Mouse (Mus musculus) adrenal gland, adult 18-20 months (tissue): ENCODE results near the gene Chchd6. TPM values are rescaled to one million over a fixed set of nuclear protein-coding genes. Genes with fewer than 3 reads are reported as not detected.
A peak's percentile ranks its signal among the peaks of the same experiment; 100 is the strongest.

Source experiments
- DNase-seq, 2 experiments: peaks; one replicate each; pipeline ENCODE4 v3.0.0; 2021 to 2022; ENCODE audit warnings: low spot score in 2 of 2
- total RNA-seq, 2 experiments: library from RNA; stranded (reverse); gene quantifications; 1 replicate in 1 of 2; 2 replicates in 1 of 2; pipeline ENCODE4 v1.2.3; 2021

The Chchd6 gene
- total RNA-seq, 2 experiments from 2014 or later: 30.3 to 51.6 TPM

DNA sequence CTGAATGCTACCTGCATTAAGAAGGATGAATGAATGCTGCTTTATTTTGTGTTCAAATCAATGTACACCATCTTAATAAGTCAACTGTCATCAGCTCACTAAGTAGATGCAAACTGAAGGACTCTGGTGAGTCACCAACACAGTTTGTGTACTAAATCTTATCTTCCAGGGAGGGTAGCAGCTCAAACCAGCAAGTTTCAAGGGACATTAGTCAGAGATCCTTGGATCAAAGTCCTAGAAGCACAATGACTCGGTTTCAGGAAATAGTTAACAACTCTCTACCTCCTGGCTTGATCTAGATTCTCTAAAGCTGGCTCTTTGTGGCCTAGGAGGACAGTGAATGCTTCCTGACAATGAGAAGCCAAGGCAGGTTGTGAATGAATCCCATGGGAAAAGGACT, 182.9 kb downstream of the Chchd6 start:
- no peak for DNase-seq

DNA sequence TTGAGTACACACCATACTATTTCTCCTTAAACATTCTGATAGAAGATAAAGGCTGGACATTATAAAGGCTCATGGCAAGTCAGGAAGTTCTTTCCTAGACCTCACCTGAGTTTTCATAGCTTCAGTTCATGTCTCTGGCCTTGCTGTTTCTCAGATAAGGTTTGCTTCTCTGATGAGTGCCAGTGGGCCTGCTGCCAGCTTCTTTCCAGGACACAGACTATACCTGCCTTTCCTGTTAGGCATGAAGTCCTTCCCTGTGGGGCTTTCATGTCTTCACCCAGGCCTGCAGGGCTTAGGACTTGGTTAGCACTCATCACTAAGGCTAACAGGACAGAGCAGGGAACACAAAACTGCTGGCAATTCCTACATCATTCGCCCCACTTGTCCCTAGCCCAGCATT, 186.4 kb downstream of the Chchd6 start:
- DNase-seq: no peak

DNA sequence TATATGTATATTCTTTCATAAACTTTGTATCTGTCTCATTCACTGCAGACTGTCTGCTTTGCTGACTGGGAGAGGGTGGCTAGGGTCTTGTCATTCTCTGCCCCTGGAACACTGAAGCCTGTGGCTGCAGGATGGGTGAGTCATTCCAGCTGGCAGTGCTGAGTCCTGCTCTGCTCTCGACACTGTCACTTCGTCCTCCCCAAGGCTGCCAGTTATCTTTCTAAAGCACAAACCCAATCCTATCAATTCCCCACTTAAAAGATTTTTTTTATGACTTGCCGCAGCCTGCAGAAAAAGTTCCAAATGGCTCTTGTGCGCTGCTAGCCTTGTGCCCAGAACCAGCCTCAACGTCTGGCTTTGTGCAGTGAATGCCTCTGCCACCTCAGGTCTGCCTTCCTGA, 187.2 kb downstream of the Chchd6 start:
- DNase-seq: no peak

DNA sequence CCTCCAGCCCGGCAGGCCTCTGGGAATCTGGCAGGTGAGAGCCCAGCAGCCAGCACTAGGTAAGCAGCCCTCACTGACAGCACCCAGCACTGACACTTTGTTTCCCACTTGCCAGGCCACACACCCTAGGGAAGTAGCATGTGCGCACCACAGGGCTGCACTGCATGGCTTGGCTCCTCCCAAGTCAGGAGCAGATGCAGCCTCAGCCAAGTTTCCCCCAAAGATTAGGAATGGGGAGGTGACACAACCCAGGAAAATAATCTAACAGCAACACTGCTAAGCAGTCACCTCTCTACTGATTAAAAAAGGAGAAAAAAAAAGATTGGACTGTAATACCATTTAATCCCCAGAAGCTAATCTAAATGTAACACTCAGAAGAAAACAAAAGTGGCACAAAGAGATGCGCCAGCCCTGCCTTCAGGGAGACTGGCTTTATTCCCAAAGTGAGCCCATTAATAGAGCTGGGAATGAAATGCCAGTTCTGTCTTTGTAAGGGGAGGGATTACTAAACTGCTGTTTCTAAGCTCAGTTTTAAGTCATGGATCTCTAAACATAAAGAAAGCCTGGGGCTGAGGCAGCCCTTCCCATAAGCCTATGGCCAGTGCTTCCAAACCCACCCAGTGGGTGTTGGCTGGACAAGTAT, 188.1 kb downstream of the Chchd6 start:
- DNase-seq: no peak

DNA sequence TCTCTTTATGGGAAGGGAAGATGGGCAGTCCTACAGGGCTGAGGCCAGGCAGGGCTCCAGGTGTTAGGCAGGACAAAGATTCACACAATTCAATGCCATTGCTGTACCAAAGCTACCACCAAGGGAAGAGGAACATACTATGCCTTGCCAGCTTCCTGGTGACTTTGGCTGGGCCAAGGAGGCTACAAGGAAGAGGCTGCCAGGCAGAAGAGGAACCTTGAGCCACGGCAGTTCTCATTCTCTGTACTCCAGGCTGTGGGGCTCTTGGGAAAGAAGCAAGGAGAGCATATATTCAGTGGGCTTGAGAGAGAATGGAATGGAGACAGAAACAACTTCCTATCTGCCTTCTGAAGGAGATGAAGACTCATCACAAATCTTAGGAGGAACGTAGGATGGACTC, 190.5 kb downstream of the Chchd6 start:
- DNase-seq: no peak

DNA sequence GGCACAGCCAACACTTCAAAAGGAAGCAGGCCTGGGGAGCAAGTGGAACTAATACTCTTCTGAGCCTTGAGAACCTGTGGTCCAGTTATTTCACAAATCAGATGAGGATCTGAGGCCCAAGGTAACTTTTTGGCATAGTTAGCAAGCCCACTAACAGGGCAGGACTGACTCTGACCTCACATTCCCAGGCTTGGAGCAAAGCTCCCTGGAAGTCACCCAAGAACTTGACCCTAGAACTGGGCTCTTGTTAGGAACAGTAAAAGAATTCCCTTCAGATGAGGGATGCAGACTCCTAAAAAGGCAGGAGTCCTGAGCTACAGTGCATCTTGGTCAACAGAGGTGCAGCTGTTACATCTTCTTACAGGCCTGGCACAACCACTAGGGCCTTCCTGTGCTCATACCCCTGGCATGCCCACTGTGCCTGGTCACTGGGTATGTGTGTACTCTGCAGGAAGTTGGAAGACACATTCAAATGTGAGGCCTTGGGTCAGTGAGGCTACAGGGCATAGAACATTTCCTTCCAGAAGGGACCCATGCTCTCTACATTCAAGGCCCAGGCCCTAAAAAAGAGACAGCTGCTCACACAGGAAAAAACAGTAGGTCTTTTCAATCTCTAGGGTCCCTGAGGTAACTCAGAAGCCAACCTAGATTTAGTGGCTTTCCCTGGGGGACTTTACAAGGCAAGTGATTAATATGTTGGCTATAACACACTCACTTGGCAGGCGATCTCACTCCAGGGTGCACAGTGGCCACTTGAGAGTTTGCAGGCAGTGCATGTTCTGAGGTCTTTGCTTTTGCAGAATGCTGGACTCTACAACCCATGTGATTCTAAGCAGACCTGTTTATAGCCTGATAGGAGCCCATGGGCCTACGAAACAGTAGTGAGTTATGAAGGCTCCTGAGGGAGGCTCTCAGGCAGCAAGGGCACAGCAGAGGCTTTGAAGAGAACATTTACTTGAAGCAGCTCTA, 191.9 kb downstream of the Chchd6 start:
- no peak for DNase-seq

DNA sequence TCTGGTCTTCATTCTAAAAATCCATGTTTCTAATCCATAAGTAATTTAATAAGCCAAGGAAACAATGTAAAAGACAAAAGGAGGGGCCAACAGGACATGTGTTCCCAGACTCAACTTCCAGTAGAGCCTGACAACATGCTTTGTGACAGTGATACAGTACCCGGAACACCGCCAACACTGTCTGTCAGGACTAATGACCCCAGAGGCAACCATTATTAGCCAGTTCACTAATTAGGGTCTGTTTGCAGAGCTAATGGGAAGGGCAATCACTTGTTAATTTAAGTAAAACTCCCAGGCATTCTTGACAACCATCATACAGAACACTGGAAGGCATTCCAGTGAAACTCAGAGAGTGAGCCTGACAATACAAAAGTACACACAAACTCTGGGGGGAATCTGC, 193.0 kb downstream of the Chchd6 start:
- no peak for DNase-seq

DNA sequence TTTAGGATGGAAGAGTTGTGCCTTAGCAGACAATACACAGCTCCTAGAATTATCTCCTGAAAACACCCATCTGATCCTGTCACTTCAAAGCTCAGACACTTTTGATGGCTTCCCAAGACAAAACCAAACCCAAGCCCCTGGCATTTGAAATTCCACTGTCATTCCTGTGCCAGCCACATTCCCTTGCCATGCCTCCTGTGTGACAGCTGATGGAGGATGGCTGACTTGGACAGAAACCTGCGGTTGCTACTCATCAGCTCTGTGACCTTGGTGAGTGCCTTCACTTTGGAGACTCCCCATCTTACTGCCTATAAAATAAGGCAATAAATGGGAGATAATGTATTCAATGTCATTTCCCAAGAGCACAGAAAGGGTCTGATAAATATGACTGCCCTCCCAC, 195.9 kb downstream of the Chchd6 start:
- DNase-seq: no peak

DNA sequence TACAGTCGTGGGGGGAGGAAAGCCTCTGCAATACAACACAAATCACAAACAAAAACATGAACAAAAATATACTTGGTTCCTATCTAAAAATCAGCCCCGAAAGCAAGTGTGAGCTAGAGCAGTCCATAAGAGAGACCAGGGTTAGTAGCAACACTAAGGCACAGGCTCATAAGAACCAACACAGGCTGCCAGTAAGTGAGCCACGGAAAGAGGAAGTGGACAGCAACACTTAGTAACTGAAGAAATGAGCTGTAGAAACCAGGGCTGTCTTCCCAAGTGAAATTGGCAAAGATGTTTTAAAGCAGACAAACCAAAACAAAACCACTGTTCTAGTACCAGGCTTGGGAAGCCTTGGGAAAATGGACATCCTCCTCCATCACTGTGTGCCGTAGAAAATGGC, 197.5 kb downstream of the Chchd6 start:
- no peak for DNase-seq

DNA sequence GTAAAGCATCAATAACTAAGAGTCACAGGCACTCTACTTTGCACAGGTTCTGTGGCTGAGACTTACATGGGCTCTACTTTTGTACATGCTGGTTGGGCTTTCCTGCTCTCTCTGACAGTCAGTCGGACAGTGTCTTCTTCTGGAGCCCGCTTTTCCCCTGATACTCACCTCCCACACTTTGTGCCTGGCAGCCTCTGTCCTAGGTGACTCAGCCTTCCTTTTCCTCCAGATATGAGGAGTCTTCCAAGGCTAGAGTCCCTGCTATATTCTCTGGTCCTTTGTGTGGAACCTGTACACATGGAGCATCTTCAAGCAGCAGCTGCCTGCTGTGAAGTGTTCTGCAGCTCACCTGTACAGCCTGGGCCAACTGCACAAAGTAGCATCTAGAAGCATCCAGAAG, 201.6 kb downstream of the Chchd6 start:
- DNase-seq: no peak

DNA sequence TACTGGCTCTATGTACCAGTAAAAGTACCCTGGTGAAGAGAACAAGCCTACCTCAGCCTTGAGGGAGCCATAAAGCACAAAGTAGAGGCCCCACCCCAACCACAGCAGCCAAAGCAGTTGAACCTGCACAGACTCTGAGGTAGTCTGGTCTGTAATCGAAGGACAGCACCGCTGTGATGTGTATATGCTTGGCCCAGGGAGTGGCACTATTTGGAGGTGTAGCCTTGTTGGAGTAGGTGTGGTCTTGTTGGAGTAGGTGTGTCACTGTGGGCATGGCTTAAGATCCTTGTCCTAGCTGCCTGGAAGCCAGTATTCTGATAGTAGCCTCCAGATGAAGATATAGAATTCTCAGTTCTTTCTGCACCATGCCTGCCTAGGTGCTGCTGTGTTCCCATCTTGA, 203.2 kb downstream of the Chchd6 start:
- DNase-seq: no peak

DNA sequence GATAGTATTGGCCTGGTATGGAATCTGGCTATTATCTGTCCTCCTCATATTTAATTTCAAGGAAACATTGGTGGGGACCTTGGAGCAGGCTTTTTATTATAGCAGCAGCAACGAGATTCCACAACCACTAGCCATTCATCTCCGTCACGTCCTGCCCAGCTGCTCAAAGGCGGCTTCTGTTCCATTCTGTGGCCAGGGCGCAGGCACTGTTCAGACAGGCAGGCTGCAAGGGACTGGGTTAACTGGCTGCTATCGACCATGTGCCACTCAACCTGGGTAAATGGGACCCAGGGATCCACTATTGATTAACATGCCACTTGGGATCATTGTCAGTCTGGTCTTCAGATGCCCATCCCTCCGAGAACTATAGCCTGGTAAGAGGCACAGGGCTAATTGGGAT, 205.7 kb downstream of the Chchd6 start:
- no peak for DNase-seq

DNA sequence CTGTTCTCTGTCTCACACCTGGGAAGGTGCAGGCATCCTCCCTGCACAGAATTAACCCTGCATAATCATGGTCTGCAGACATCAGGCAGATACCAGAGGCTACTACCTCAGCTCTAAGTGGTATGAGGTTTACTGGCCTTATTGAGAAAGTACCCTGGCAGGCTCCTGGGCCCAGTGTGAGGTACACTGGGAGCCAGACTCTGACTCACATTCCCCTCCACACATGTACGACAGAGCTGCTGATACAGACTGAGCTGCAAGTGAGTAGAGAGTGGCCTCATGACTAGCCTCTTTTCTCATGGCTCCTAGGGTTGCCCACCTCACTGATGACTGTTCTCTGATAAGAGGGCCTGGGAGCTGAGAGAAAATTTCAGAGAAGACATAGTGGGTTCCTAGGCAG, 208.5 kb downstream of the Chchd6 start:
- DNase-seq: no peak

DNA sequence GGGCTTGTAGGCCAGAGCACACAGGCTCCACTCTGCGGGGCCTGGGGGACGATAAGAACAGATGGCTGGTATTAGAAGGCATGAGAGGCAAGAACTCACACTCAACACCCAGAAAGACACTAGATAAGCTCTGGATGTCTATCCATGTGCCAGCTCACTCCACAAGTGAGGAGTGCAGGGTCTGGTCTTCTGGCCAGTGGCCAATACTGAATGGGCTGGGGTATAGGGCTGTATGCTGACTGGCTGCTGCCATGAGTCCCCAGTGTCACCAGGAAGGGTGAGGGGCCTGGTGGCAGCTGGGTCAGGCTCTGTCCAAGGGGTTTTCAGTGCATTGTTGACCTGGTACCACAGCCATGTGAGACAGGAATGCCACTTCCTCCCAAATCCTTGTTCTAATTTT, 210.8 kb downstream of the Chchd6 start:
- no peak for DNase-seq

DNA sequence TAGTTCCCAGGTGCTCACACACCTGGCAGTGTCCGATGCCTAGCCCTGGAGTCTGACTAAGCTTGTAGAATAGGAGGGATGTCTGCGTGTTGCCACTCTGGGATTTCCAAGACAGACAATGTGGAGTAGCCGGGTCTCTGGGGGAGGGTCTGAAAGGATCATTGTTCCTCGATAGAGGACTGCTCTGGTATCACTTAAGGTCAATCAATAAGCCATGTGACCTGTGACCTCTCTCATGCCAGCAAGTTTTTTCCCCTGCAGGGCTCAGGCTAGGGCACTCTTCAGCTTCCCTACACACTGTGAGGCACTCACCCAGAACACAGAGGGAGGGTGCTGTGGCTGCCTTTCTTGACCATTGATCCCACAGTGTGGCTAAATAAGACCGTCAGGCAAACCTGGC, 213.6 kb downstream of the Chchd6 start:
- no peak for DNase-seq

DNA sequence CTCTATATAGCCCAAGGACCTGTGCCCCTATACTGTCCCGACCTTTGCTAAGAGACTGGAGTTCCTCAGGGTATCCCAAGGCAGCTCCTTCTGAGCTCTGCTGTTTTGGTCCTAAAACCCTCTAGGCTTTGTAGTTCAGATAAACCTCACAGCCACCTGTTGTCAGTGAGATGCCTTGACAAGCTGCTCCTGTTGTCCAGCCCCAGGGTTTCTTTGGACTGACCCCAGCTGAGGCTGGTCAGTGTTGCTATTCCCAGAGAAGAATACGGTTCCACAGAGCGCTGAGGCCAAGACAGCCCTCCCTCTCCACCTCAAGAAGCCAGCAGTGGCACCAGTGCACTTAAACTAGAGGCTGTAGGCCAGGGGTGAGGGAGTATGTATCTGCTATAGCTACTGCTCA, 214.3 kb downstream of the Chchd6 start:
- no peak for DNase-seq

DNA sequence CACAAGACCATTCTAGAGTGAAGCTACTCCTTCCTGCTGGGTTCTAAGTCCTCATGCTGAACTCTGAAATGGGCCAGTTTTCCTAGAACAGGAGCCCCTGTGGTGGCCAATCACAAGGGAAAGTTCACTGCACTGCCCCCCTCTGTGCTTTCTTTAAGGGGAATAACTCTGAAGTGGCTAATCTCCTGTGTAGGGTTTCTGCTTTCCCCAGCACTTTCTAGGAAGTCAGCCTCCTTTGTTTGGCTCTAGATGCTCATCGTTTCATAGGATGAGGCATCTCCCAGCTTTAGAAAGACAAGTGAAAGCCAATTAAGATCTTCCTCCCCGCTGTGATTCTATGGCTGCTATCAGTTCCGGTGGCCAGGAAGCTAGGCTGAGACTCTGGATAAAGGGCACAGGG, 214.7 kb downstream of the Chchd6 start:
- no peak for DNase-seq

DNA sequence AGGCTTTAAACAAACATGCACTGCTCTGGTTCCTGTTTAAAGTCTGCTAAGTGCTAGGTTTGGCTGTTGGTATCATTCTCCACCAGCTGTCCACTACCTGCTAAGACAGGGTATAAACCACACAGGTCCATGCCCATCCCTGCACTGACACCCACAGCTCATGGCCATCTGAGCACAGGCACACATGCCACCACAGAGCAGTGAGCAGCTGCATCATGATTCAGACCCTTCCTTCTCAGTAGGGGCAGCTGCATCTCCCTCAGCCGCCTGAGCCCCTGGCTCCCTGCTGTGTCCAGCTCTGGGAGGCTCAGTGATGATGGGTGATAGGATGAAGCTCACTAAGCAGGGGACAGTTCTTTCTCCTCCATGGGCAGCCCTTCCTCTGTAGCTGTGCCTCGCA, 217.2 kb downstream of the Chchd6 start:
- no peak for DNase-seq

DNA sequence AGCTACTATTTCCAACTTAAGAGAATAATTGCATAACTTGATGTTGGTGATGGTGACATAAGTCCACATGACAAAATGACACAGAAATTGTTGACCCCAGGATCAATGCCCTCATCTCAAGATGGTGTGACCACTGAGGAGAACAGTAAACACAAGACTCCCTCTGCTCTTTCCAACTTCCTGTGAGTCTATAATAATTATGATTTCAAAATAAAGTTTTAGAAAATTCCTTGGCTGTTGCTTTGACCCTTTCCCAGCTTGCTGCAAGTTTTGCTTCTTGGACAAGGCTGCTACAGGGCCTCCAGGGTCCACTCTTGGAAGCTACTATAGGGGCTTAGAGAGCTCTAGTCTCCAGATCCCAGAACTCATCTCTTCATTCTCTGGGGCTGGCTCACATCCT, 226.6 kb downstream of the Chchd6 start:
- no peak for DNase-seq

DNA sequence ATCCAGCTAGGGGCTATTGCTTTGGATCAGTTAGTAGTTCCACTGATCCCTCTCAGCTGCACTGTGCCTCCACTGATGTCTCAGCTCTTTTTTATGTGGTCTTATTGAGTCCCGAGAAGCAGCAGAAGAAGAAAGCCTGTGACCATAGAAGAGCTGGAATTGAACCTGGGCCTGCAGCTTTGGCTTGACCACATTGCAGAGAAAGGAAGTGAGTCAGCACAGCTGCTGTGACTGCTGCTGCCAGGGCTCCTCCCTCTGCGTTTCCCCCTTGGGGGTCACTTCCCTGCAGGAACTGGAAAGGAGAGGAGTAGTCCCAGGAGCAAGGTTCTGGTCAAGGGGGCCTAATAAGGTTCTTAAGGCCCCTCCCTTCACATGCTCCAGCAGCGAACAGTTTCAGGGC, 231.1 kb downstream of the Chchd6 start:
- DNase-seq: no peak

DNA sequence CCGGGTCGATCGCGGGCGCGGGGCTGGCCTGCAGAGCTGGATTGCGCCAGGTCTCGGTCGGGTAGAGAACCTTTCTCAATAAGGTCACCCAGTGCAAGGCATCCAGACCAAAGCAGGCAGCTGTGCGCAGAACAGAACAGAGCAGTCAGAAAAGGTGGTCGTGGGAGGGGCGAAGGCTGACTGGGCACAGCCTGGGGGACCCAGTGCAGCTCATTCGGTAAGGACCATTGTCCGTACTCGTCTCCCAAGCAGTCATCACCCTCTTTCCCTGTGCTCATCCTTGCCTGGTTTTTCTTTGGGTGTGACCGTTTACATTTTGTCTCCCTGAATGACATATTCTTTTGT, 232.4 kb downstream of the Chchd6 start:
- DNase-seq: no peak

DNA sequence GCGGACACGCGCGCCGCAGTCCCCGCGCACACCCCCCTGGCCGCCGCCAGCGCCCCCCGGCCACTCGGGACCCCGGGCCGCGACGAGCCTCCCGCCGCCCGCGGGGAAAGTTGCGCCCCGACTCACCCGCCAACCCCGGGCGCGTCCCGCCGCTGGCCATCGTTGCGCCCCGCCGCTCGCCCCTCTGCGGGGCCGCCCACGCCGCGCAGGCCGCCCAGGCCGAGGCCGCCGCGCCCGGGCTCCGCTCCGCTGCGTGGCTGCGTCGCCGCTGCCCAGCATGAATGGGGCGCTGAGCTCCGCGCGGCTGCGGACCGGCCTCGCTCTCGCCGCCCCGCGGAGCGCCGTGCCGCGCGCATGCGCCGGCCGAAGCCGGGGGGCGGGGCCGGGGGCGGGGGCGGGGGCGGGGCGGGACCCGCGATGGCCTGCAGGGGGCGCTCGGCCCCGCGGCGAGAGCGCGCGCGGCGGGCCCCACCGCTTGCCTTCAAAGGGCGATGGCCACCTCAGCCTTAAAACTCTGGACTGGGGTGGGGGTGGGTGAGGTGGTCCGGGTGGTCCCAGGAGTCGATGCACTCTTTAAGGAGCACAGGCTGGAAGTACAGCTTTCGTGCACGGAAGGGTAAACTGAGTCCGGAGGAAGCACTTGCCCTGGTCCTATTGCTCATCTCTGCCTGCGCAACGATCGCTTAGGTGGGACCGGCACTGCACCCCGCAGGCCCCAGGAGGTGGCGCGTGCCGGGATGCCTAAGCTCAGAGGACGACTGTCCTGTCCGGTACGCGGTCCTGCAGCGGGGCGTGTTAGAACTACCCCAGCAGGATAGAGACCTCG, 233.0 kb downstream of the Chchd6 start, which contains the start of gene Plxna1:
Plxna1 (minus strand) TSS at position 340 of the 826 bp plus-strand sequence.
- peak; percentile 65 to 76 for DNase-seq
